ENCODE assay signal across 8 mouse cellular contexts in genomic region chr3:65929304-65929783, GRCm38 (mm10). TPM values are rescaled to one million over a fixed set of nuclear protein-coding genes. Genes with fewer than 3 reads are reported as not detected.
DNase-seq lines count a peak whose midpoint lies in the region; ATAC-seq lines count a peak whose summit lies in the region.

No protein-coding gene starts in this region.

- no peak overlapping the region for H3K9ac ChIP-seq in hindbrain, embryonic 15.5 days

- peak; percentile 91 for DNase-seq in MN1 (ENCODE audit: low spot score)
- peak; percentile 74 to 84 for DNase-seq in cerebellum, postnatal 14 days
- DNase-seq in gastrocnemius, adult 18-20 months (ENCODE audit: low spot score): peak; percentile 87
- peak; percentile 73 to 76 for DNase-seq in layer of hippocampus, postnatal 36 days
- DNase-seq in lung, postnatal 4 days: peak; percentile 84 to 88
- DNase-seq in right cerebral cortex, adult 18-20 months: peak; percentile 75
- peak; percentile 71 for DNase-seq in urinary bladder, postnatal 25 days (ENCODE audit: low spot score)

- WGBS in hindbrain, embryonic 15.5 days: 1% methylated on average over 10 of the region's 10 CpGs

- peak; percentile 79 for ATAC-seq in hindbrain, embryonic 15.5 days (ENCODE audit: low FRiP score, low read depth)

- no peak overlapping the region for H3K27ac ChIP-seq in hindbrain, embryonic 15.5 days (replicated peaks)

- no peaks in the 10 kb centered on the region for H3K27me3 ChIP-seq in hindbrain, embryonic 15.5 days

- no peaks in the 10 kb centered on the region for H3K36me3 ChIP-seq in hindbrain, embryonic 15.5 days

- H3K4me2 ChIP-seq in hindbrain, embryonic 15.5 days: peak overlapping the region; percentile 48

- no peaks in the 10 kb centered on the region for H3K9me3 ChIP-seq in hindbrain, embryonic 15.5 days

- peaks cover 14% of the 10 kb centered on the region for H3K4me1 ChIP-seq in hindbrain, embryonic 15.5 days (replicated peaks)

- 0 out of 2 replicates have a peak overlapping the region, but pooled peaks have one; percentile 5 for H3K4me3 ChIP-seq in hindbrain, embryonic 15.5 days

RNA-seq across cellular contexts. Expression of gene Ccnl1, which starts 28.7 kb away (rescaled TPM):
- 10 to 100 TPM; 12.6 to 14.4 TPM for total RNA-seq in gastrocnemius, adult 18-20 months (2021)
- polyA plus RNA-seq in hindbrain, embryonic 15.5 days (2015; fragmentation: Nextera tagmentation; extraction: Ambion mirVana): 63.6 and 66.1 TPM in 2 replicates
- 10 to 100 TPM; 60.4 to 67.2 TPM for total RNA-seq in layer of hippocampus, postnatal 36 days (2021)
